Mouse (Mus musculus): ENCODE data around the gene Tlcd1. TPM values are rescaled to one million over a fixed set of nuclear protein-coding genes. Genes with fewer than 3 reads are reported as not detected.
"Not testable (repeated sequence)": the region's sequence is repeated elsewhere in the genome, so short reads cannot be mapped to it uniquely, and the experiment has no call there.

The Tlcd1 gene
- total RNA-seq, 2 experiments from 2014 or later, result 3.5 to 4.4 TPM

GRCm38 (mm10) chr11:78172748-78173383 is 3.6 kb upstream of the Tlcd1 start:
- no peak for DNase-seq
- intact Hi-C loops (cut with DNase I; ENCODE audit: low total_unique reads), result no loop called here

GRCm38 (mm10) chr11:78174506-78174905 is 2.0 kb upstream of the Tlcd1 start:
- no peak for DNase-seq
- intact Hi-C loops (cut with DNase I; ENCODE audit: low total_unique reads), result no loop called here

GRCm38 (mm10) chr11:78175771-78176401 is 625 bp upstream of the Tlcd1 start:
- intact Hi-C loops (cut with DNase I; ENCODE audit: low total_unique reads), result loop anchor here (5.0 kb wide), 1 partner anchor 119 kb away; no protein-coding TSS in a partner anchor
- DNase-seq, result no peak

GRCm38 (mm10) chr11:78176905-78177331 is 407 bp downstream of the Tlcd1 start:
- no peak for DNase-seq
- intact Hi-C loops (cut with DNase I; ENCODE audit: low total_unique reads), result loop anchor here (5.0 kb wide), 1 partner anchor 120 kb away; no protein-coding TSS in a partner anchor

DNA sequence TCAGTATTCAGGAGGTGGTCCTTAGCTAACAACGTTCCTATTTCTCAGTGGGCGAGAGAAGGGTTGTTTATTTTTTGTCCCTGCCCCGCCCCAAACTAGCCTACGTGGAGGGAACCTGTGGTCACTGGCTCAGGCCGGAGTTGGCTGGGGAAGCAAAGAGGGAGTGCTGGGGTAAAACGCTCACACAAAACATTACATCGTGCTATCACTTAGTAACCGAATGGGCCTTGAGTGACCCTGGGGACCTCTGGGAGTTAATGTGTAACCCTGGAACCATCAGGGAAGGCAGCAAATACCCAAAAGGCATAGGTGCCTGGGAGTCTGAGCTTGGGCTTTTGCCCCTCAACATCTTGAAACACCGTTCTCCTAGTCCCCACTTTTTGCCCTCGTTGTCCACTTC is 926 bp downstream of the Tlcd1 start:
- intact Hi-C loops (cut with DNase I; ENCODE audit: low total_unique reads), result loop anchor here (5.0 kb wide), 1 partner anchor 120 kb away; no protein-coding TSS in a partner anchor
- DNase-seq, result no peak

DNA sequence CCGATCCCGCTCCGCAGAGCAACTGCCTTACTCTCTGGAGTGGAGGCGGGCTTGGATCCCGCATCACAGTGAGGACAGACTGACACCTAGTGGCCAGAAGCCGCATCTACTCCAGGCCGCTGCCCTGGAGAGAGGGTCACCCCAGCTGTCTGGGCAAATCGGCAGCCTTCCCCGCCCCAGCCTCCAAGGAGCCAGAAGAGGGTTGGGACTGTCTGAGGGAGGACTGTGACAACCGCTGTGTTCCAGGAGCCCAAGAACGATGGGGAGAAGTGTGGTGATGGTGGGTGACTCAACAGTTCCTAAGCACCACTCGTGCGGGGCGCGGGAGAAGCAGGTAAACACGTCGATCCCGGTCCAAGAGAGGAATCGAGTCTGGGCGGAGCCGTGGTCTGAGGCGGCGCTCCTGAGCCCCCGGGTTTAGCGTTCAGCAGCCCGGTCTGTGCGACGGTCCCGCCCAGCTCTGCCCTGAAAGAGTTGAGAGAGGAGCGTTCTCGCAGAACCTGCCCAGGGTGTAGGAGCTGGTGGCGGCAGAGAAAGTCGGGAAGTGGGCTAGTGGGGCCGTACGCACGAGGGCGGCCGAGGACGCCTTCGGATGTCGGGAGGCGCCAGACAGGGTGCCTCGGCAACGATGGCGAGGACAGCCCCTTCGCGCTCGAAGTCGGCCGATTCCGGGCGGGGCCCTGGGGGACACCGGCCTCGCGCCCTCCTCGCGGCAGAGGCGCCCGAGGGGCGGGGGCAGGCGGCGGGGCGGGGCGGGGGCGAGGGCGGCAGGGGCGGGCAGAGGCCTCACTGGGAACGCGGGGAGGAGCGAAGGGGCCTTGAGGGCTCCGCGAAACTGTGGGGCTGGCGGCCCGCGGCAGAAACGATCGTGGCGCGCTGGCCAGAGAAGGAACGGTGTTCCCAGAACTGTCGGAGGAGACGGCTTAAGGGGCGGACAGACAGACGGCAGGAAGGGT is 1.7 kb downstream of the Tlcd1 start:
- DNase-seq, result peak; percentile 95
- intact Hi-C loops (cut with DNase I; ENCODE audit: low total_unique reads), result loop anchor here (5.0 kb wide), 1 partner anchor 121 kb away; no protein-coding TSS in a partner anchor

- intact Hi-C loops (cut with DNase I; ENCODE audit: low total_unique reads), result loop anchor here (5.0 kb wide), 1 partner anchor 122 kb away; no protein-coding TSS in a partner anchor
- peak; percentile 61 for DNase-seq
Observed at GRCm38 (mm10) chr11:78178859-78179437, 2.4 kb downstream of the Tlcd1 start.

DNA sequence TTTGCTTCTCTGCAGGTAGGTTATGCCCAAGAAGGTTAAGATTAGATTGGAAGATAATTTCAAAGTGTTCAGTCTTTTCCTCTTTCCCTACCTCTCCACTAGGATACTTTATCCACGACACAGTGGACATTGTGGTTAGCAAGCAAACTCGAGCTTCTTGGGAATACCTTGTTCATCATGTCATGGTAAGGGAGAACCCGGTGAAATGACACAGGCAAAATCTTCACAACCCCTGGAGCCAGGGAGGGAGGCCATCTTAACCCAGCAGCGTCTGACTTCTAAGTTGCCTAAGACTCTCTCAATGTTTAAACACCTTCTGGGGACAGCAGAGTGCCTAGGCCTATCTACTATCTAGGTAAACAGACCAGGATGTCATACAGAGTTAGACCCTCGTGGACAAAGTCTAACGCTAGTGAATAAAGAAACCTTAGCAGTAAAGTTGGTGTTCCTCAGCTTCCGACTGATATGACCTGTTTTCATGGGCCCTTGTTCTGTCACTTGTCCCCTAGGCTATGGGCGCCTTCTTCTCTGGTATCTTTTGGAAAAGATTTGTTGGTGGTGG is 3.0 kb downstream of the Tlcd1 start:
- no peak for DNase-seq
- intact Hi-C loops (cut with DNase I; ENCODE audit: low total_unique reads), result loop anchor here (5.0 kb wide), 1 partner anchor 122 kb away; no protein-coding TSS in a partner anchor

DNA sequence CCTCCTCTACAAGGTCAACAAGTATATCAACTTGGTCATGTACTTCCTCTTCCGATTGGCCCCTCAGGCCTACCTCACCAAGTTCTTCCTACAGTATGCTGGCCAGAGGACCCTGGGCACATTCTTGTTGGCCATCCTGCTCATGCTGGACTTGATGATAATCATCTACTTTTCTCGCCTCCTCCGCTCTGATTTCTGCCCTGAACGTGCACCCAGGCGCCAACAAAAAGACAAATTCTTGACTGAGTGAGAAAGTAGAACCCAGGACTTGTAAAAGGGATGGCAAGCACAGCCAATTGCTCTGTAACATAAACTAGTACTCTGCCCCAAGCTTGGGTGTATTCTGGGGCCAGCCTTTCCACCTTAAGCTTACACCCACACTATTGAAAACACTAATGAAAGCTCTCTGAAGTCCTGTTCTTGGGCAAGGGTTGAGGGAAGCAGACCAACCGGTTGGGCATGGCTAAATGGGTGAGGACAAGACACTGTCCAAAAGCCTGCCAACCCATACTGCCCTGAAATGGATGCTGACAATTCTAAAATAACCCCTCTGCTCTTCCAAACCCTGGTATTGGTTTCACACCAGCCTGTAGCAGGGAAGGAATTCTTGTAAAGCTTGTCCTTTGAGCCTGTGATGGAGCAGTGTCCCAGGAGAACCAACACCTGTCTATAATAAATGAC is 3.7 kb downstream of the Tlcd1 start:
- intact Hi-C loops (cut with DNase I; ENCODE audit: low total_unique reads), result no loop called here

GRCm38 (mm10) chr11:78181830-78182357 is 5.4 kb downstream of the Tlcd1 start:
- DNase-seq, result no peak
- intact Hi-C loops (cut with DNase I; ENCODE audit: low total_unique reads), result no loop called here

More for the DNA sequence above, 3.7 kb downstream of the Tlcd1 start:
- DNase-seq, result no peak

DNA sequence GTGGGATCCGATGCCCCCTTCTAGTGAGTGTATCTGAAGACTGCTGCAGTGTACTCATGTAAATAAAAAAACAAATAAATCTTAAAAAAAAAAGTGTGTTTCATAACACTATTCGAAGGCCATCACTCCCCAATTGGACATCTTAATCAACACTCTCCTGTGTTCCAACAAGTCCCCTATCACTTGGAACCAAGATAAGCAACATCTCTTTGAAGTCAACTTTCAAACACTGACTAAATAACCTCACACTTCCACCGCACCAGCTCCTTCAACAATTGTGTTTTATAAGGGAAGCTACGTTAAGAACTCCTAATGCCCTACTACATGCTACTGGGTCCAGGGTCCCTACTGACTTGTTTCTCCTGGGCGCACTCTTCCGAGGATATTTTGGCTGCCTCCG is 5.9 kb downstream of the Tlcd1 start:
- DNase-seq, result no peak
- intact Hi-C loops (cut with DNase I; ENCODE audit: low total_unique reads), result no loop called here

DNA sequence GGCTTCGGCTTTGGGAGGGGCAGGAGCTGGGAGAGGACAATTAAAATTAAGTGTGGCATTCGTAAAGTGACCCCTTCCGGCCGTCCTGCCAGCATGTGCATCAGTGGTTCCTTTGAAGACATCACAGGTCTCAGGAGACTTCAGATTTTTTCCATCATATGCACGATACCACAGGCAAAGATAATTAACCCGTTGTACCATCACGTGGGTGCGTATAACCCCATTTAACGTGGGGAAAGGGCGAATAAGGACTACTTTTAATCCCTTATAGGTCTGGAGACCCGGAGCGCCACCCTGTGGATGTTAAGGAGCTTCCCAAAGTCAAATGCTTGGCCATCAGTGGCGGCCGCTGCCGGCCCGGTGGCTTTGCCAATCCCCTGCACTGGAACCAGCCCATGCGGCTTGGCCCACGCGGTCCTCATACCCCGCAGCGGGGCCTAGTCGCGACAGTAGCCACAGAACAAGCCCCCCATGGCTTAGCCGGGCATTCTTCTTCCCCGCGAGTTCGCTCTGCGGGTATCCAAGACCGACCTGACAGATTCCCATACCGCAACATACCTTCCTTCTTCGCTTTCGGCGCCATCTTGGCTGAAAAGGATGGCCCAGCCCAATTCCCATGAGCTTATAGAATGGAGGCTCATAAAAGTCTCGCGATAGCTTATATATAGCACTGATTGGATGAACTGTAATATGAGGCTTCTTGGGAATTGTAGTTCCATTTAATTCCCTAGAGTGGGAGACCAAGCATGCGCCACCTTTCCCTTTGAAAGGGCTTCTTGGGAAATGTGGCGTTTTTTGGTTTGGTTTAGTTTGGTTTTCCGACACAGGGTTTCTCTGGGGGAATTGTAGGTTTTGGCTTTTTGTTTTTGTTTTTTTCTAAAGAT is 6.7 kb downstream of the Tlcd1 start, which contains the start of gene Rpl23a:
Gene Rpl23a (minus strand): TSS at position 624 of the 884 bp plus-strand sequence.
- intact Hi-C loops (cut with DNase I; ENCODE audit: low total_unique reads), result no loop called here
- DNase-seq, result peak; percentile 67

DNA sequence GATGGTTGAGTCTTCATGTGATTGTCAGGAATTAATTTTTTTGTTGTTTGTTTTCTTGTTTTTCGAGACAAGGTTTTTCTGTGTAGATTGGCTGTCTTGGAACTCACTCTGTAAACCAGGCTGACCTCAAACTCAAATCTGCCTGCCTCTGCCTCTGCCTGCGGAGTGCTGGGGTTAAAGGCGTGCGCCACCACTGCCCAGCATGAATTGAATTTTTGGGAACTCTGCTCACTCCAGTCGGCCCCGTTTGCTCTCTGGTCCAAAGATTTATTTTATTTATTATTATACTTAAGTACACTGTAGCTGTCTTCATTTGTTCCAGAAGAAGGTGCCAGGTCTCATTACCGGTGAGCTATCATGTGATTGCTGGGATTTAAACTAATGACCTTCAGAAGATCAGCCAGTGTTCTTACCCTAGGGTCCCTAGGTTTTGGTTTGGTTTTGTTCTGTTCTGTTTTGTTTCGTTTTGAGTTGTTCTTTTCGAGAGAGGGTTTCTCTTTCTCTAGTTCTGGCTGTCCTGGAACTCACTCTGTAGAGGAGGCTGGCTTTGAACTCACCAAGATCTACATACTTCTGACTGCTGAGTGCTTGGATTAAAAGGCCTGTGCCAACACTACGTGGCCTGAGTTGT is 7.5 kb downstream of the Tlcd1 start:
- intact Hi-C loops (cut with DNase I; ENCODE audit: low total_unique reads), result no loop called here
- no peak for DNase-seq

DNA sequence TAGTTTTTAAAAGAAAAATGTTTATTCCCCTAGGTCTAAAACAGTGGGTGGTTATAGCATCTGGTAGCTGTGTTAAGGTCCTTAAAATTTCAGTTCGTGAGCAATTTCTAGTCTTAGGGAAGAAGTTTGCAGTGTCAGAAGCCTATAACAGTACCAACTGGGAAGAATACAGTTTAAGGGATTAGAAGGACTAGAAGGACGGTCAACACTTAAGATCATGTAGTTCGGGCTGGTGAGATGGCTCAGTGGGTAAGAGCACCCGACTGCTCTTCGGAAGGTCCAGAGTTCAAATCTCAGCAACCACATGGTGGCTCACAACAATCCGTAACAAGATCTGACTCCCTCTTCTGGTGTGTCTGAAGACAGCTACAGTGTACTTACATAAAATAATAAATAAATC is 8.2 kb downstream of the Tlcd1 start:
- DNase-seq; intact Hi-C loops (cut with DNase I; ENCODE audit: low total_unique reads): not testable (repeated sequence)

DNA sequence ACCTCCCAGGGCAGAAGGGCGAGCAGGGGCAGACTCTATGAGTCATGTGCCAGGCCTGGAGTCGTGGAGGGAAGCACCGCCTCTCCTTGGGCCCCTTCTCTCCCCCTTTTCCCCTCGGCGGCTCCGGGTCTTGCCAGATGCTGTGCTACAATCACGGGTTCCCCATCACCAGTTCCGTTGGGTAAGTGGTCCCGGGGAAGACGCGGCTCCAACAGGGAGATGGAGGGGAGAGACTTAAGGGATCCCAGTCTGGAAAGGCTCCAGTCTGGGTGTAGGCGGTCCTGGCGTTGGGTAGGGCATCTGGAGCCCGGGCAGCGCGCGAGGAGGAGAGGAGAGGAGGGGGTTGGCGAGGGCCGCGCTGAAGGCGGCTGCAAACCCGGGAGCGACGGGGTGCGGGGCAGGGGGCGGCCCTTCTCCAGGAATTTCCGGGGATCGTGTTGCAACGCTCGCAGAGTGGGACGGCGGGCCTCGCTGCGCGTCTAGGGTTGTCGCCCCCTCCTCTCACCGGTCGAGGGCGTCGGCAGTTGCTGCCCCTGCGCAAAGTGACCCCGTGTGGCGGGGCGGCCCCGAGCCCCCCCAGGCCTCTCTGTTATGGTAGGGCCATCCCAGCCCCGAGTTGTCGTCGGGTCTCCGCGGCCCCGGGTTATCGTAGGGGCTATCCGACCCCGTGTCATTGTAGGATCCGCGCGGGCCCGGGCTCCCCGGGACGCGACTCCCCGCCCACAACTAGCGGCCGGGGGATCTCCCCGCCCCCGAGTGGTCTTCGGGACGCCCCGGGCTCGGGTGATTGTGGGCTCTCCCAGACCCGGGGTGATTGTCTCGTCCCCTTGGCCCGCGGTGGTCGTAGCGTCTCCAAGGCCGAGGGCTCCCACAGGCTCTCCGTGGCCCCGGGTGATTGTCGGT is 12.1 kb downstream of the Tlcd1 start, which contains the start of gene Rab34:
Gene Rab34 (plus strand): TSS at position 100 of the 903 bp plus-strand sequence.
- peak; percentile 84 for DNase-seq
- intact Hi-C loops (cut with DNase I; ENCODE audit: low total_unique reads), result no loop called here
